Mouse (Mus musculus) inflammation-experienced regulatory T-cells (primary cell): Measurements from ENCODE around the gene Serpinb3b. TPM values are rescaled to one million over a fixed set of nuclear protein-coding genes. Genes with fewer than 3 reads are reported as not detected.

Source experiments
- polyA plus RNA-seq, 2 experiments: library from polyadenylated mRNA; unstranded; fragments of 100-300 nt; shearing (Covaris generic); gene quantifications; one replicate each; pipeline ENCODE4 v1.2.1; 2017

The Serpinb3b gene
- polyA plus RNA-seq, result not detected

GRCm38 (mm10) chr1:107278261-107278660 lies at the start of gene Serpinb3b, which contains the start of gene Serpinb3c:
Gene Serpinb3b (minus strand): TSS chr1:107278361.
Gene Serpinb3c (minus strand): TSS chr1:107278371.

Other genes starting within 250 kb of the Serpinb3b start
- not detected for gene Serpinb3a, start 226.1 kb downstream of the Serpinb3b start, polyA plus RNA-seq
- gene Serpinb3d, start 194.9 kb downstream of the Serpinb3b start, polyA plus RNA-seq, result not detected
- not detected for gene Serpinb3c, start within 50 bp of the Serpinb3b start, polyA plus RNA-seq
- under 1 TPM in 1 of 2 experiments, not detected in 1; 0.29 TPM for gene Serpinb11, start 82.8 kb upstream of the Serpinb3b start, polyA plus RNA-seq
- gene Serpinb7, start 121.3 kb upstream of the Serpinb3b start, polyA plus RNA-seq, result under 1 TPM in 1 of 2 experiments, not detected in 1; 0.24 TPM
- gene Serpinb2, start 233.1 kb upstream of the Serpinb3b start, polyA plus RNA-seq, result 1 to 10 TPM in 1 of 2 experiments, not detected in 1; 2.3 TPM